Mouse (Mus musculus) lung, postnatal 25 days (tissue): ENCODE results near the gene P2ry2.

Source experiments
- DNase-seq: peaks from one replicate; pipeline ENCODE4 v3.0.0; 2022; ENCODE audit warnings: low spot score

Gene P2ry2

DNA sequence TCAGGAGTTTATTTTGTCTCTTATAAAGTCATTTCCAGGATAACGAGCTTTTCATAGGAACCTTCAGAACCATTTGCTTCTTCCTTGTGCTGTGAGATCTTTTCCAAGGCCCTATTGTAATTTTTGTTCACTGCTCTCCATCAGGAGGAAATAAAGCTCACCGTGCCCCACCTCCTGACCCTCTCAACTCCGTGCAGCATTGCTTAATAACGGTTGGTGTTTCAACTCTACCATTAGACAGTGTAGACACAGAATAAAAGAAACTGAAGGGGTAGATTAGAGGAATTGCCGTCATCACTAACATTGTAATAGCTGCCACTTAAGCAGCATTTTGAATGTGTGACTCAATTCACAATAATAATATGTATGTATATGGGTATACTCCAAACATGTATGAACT lies 14.2 kb upstream of the P2ry2 start:
- DNase-seq = peak; percentile 48

DNA sequence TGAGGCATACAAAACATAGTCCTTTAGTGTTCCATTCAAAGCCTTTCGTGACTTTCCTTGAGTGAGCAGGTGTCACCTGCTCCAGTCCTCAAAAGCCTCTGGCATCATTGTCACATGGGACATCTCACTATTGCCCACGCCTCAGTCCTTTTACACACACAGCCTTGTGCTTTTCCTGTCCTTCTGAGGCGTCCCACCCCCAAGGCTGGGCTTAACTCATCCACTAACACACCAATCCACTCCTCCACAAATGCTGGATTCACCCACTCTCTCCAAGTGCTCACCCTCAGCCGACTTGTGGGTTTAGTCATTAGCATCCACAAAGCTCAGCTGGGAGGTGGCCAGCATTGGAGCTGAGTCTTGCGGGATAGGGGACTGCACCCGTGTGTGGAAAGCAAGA lies 4.8 kb upstream of the P2ry2 start:
- DNase-seq = no peak

DNA sequence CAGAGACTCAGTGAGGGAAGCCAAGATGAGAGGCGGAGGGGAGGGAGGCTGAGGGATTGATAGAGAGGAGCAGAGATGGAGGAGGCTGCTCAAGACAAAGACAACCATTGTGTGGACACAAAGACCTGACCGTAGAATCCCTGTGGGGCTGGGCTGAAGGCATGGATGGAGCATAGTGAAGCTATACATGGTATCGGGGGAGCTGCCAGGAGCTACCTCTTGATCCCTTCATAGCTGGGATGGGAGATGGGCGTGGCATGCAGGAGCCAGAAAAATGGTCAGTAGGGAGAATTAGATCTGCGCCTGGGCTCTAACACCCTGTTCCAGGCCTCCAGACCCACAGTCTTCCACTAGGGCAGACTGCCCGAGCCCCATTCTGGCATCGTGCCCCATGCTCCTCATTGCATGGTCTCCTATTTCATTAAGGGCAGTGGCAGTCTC lies 4.4 kb upstream of the P2ry2 start:
- no peak for DNase-seq

DNA sequence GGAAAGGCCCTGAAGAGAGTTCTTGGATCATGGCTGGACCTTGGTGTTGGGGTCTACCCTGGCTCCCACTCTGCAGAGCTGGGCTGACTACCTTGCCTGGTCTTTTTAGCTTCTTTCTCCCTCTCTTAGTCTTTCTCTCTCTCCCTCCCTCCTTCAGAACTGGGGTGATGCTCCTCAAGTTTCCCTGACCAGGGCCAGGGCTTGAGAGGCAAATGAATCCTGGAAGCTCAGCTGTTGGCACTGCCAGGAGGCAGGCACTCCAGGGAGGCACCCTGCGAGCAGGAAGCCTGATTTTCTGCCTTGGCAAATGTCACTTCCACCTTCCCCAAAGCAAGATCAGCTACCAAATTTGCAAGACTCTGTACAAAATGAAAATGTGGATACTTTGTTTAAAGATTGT lies 2.3 kb upstream of the P2ry2 start:
- DNase-seq = no peak

DNA sequence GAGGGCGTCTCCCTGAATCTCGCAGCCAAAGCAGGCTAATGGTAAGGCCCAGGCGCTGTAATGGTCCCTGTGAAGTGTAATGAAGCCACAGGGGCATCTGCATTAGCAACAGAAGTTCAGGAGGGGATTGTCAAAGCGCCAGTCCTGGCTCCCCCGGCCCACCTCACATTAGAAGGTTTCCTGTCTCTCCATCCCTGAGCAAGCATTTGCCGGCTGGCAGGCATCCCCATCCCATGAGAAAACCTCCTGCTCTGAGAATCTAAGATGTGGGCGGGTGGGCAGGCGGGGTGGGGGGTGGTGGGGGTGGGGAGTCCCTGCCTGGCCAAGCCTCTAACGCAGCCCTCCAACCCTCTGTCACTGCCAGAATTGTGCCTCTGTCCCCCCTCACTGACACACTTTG lies 1.4 kb upstream of the P2ry2 start:
- no peak for DNase-seq

DNA sequence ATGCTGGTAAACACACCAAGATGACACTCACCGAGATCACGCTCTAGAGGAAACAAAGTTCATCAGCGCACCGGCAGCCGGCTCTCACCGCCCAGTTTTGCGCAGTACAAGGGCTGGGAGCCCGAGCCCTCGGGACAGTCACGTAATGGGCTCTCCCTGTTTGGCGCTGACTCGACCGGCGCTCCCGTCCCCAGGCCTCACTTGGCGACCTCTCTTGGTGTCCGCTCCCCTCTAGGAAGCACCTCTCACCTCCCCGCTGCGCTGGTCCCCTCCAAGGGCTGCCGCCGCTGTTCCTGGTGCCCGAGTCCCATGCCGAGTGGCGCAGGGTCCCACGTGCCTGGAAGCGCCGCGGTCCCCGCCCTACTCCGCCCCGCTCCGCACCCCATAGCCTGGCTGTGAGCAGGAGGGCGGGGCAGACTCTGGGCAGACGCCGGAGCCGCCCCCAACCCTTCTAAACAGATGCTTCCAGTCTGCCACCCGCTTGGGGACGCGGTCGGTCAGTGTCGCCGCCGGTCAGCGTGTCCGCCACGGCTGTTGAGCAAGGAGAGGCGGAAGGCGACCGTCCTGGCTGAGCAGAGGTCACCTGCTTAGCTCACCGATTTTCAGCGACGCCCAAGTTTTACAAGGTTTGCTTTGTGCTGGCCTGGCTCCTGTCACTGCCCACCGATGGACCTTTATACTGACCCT lies 842 bp downstream of the P2ry2 start:
- peak; percentile 81 for DNase-seq

DNA sequence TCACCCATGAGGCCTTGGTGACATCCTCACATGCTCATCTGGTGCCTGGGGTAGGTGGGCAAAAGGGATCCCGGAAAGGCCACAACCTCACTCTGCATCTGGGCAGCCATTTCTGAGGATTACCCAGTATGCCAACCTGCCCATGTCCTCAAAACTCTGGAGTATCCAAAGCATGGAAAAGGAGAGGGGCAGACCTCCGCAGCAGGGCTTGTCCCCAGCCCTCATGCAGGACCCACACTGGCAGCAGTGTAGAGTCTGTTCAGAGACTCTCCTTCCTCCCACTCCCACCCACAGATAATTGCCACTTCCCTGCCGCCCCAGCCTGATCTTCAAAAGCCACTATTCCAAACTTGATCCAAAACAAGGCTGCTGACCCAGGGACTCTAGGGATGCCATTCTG lies 1.9 kb downstream of the P2ry2 start:
- DNase-seq = no peak

DNA sequence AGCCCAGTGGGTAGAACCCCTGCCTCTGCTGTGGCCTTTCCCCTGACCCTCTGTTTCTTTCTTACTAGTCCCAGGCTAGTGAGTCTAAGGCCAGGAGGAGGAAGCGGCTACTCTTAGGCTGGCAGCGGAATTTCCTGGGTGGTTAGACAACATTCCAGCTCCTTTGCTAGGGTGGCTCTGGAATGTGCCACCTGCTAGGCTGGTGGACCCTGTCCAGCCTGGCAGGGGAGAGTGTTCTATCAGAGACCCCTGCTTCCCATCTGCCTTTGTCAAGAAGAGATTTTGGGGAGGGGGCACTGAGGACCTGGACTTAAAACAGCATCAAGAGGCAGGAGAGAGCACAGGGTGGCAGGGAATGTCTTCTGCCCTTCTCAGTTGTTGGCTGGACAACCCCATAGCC lies 6.5 kb downstream of the P2ry2 start:
- peak; percentile 49 for DNase-seq

DNA sequence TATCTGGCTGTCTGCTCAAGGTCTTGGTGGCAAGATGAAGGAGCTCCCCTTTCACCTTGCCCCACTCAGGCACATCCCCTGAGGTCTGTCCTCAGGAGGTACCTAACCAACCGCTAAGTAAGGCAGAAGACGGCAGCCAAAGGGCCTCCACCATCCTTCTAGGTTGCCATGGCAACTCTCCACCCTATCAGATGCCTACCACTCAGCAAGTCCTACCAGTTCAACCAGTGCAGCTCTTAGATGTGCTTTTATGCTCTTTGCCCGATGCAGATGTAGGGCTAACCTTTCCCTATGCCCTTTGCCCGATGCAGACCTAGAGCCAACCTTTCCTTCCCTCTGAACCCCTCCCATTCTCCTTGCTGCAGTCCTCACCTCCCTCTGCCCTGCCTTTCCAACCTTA lies 7.5 kb downstream of the P2ry2 start:
- DNase-seq = no peak

DNA sequence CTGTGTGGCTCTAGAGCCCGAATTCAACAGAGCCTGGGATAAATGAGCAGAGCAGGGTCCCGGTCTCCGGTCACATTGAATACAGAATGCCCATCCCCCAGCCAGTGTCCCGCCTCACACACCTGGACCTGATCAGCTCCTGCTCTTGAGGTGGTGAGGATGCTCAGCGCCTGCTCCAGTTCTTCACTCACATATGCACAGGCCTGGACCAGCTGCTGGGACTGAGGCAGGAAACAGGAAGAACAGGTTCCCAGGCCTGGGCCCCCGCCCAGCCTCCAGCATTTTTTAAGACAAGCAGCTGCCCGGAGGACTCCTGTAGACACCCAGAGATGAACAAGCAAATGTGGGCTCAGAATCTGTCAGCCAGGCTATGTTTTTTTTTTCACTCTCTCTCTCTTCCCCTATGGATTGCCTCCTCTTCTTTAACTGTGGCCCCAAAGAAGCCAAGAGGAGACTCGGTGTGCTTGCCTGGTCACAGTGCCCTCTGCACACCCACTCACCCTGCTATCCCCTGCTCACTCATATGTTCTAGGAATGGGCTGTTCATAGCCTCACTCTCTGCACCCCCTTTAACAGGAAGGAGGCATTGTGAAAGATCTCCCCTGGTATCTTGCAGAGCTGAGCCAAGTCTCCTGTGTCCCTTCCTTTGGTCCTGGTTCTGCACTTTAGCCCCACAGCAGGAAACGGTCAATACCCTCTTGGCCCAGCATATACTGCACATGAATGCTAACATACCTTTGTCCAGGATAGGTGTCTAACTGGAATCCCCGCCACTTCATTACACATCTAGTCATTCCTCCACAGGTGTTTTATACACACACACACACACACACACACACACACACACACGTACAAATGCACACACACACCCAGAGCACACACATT lies 9.0 kb downstream of the P2ry2 start:
- DNase-seq = no peak

DNA sequence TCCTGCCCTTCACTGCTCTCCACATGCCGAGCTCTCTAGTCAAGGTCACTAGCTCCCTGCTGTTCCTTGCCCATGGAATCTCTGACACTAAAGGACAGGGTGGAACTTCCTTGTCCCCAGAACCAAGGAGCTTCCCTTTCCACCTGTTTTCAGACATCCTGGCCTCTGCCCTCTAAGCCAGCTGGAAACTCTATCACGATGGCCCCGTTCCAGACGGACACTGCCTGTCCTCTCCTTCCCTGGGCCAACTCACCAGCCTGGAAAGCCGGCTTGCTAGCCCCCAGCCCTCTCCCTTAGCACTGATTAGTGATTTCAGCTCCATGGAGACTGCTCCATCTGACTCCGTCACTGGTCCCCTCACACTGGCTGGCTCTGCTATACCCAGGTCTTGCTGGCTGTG lies 10.4 kb downstream of the P2ry2 start:
- no peak for DNase-seq

DNA sequence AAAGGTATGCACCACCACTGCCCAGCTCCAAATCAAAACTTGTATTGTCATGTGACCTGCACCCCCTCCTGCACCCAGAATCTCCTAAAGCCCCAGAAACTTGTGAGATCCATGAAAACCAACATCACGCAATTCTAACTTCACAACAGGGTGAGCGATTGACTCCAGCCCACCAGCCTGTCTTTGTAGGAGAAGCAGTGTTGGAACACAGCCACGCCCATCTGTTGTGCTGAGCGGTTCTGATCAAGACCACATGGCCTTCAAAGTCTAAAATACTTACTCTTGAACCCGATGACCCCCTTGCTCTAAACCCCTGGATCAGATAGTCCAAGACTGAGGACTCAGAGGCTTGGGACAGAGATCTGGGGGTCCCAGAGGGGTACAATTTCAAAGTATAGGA lies 13.0 kb downstream of the P2ry2 start:
- no peak for DNase-seq

DNA sequence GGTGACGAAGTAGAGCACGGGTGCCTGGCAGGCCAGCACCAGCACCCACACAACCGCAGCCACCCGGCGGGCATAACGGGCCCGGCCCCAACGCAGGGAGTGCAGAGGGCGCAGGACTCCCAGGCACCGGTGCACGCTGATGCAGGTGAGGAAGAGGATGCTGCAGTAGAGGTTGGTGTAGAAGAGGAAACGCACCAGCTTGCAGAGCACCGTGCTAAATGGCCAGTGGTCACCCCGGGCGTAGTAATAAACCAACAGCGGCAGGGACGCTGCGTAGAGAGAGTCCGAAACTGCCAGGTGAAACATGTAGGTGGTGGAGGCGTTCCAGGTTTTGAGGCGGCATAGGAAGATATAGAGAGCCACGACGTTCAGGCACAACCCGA lies 14.1 kb downstream of the P2ry2 start:
- no peak for DNase-seq

DNA sequence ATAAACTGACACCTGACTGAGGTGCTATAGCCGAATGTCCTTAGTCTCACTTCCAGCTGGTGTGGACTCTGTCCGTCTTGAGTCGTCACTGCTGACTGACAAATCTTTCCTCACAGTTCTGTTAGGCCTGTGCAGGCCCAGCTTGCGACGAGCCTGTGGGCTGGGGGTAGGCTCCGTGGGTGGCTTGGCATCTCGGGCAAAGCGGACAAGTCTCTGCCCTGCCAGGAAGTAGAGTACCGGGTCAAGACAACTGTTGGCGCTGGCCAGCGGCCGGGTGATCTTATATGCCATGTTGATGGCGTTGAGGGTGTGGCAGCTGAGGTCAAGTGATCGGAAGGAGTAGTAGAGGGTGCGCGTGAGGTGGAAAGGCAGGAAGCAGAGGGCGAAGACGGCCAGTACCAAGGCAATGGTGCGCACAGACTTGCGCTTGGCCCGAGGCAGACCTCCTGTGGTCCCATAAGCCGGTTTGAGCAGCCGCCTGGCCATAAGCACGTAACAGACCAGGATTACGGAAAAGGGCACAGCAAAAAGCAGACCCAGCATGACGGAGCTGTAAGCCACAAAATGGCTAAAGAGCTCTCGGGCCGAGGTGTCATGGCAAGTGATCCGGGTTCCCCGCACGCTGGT lies 14.6 kb downstream of the P2ry2 start:
- DNase-seq = no peak

DNA sequence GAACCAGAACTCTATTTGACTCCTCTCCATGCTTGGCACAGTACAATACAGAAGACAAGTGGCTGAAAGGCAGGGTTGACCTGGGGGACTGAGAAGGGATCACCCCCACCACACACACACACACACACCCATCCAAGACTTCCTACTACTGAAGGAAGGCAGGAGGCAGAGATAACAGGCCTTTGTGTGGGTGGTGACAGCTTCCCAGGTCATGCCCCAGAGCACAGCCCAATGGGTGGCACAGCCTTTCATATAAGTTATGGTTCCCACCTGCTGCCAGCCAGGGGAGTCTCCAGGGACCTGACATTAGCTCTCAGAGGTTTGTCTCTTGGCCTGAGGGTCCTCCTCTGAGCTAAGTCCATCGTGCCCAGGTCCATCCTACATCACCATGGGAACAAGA lies 15.5 kb downstream of the P2ry2 start:
- DNase-seq = no peak

DNA sequence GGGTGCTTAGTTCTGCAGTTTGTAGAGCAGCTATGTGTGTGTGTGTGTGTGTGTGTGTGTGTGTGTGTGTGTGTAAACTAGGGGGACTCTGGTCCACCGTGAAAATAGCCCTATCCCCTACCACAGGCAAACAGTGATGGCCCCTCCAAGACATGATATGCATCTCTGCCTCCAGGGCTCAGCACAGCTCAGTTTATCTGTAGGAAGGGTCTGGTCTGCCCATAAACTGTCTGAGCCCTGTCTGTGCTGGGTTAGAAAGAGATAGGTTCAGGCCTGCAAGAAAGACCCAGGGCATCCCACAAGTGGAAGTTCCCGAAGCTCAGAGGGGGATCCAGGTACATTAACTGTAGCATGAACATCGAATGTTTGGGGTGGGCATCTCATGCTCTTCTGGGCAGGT lies 16.7 kb downstream of the P2ry2 start:
- no peak for DNase-seq

DNA sequence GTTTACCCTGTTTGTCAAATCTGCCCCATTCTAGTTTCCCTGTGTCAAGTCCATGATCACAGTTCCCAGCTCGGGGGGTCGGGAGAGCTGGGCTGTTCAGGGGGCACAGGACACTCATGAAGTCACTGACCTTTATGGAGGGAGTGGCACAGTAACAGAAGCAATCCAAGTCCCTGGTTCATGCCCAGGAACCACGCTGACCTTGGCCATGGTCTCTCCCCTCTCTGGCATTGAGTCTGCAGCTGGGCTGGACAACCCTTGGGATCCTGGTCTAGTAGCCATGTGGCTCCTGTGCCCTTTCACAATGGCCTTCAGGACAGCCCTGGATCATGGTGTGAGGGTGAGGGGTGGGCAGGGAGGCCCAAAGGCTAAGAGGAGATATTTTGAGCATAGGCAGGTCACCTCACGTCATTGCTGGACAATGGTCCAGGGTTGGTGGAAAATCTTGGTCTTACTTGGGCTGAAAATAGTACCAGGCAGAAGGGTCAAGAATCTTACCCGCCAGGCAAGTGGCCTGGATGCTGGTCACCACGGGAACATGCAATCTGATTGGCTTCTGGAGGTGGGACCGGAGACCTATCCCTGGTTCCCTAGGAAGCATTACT lies 17.3 kb downstream of the P2ry2 start:
- no peak for DNase-seq

DNA sequence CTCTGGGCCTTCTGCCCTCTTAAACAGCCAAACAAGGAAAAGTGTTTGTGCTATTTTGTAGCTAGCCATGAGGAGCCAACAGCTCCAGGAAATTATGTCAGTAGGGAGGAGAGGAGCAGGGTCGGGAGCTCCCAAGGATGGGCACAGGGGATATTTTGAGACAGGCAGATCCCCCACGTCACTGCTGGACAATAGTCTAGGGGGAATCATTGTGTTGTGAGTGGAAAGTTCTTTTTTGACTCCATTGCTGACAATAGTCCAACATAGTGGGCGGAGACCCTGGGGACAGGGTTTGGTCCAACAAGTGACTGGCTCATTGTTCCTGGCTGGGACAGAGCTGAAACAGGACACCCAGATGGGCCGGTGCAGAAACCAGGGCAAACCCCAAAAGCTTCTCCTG lies 19.5 kb downstream of the P2ry2 start:
- peak; percentile 68 for DNase-seq

DNA sequence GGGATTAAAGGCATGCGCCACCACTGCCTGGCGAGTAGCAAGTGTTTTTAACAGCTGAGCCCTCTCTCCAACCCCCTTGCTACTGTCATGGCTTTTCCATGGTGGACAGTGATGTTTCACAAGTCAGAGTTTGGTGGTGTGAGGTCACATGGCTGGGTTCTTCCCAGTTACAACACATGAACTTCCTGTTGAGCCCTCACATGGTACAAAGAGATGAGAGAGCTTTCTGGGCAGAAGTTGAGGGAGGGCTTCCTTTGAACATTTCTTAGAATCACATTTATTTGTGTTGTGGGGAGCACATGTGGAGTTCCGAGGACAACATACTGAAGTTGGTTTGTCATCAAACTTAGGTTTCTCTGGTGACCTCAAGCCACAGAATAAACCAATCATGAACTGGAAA lies 20.7 kb downstream of the P2ry2 start:
- DNase-seq = peak; percentile 39

DNA sequence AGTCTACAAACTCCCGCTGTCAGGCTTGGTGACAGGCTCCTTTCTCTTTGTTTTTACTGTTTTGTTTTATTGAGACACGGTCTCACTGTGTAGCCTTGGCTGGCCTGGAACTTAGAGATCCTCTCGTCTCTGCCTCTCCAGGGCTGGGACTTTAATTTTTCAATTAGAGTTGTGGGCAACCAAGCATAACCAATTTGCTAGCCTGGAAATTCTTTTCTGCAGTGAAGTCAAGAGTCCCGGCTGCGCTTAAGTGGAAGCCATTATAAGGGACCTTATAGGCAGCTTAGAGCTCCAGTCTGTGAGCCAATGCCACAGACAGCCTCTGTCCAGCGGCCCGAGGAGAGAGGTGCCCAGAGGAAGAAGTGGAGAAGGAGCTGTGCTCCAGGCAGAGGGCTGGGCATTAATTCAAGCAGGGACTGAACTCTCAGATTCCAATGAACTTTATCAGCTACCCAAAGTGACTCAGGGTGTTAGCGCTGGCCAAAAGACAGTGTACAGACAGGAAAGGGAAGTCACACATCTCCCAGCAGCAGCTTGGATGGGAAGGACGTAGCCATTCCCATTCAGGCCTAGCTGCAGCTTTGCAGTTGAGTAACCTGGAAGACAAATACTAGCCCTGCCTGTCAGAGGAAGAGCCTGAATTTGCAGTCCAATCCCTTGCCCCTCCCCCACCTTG lies 21.9 kb downstream of the P2ry2 start:
- peak; percentile 62 for DNase-seq

DNA sequence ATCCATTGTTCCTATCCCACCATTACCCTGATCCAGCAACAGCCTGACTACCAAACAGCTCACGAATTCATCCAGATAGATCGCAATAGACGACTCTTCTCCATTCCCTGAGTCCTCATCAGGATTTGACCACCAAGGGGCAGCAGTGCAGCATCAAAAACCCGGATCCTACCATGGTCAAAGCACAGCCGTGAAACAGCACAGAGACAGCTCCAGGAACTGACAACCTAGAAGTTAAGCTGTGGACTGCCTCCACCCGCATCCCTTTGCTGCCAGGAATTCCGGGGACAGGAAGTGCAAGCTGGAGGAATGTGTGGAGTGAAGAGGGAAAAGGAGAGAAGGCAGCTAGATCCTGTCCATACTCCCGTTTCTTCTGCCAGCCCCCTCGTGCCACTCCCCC lies 24.6 kb downstream of the P2ry2 start:
- peak; percentile 86 for DNase-seq
